Mouse (Mus musculus) forebrain, embryonic 11.5 days (tissue): ENCODE data around the gene Eps8. TPM values are rescaled to one million over a fixed set of nuclear protein-coding genes. Genes with fewer than 3 reads are reported as not detected.
A peak's percentile ranks its signal among the peaks of the same experiment; 100 is the strongest.

Experiments used
- ATAC-seq: fragments of 200-750 bp; cut with Nextera tagmentation; replicated peaks from 2 replicates; pipeline ENCODE4 v1.8.0; 2017; ENCODE audit warnings: moderate TSS enrichment; ENCODE audit not compliant: low FRiP score
- DNase-seq: peaks from one replicate; pipeline ENCODE4 v3.0.0-alpha.2; 2017; ENCODE audit warnings: low spot score
- H3K27ac ChIP-seq: fragments of 300-500 bp; sonication (generic); 2 replicates; pipeline ENCODE4 v1.5.1; 2014; ENCODE audit warnings: low read depth, low read length
- H3K27me3 ChIP-seq: fragments of 300-500 bp; sonication (generic); 2 replicates; pipeline ENCODE4 v1.6.1; 2014; ENCODE audit warnings: mild to moderate bottlenecking, low read length, mixed read lengths; ENCODE audit not compliant: control insufficient read depth, insufficient read depth
- H3K36me3 ChIP-seq: fragments of 300-500 bp; sonication (generic); 2 replicates; pipeline ENCODE4 v1.6.1; 2014; ENCODE audit warnings: mild to moderate bottlenecking, low read length, moderate library complexity, mixed read lengths; ENCODE audit not compliant: control insufficient read depth, insufficient read depth
- H3K4me1 ChIP-seq: fragments of 300-500 bp; sonication (generic); replicated peaks from 2 replicates; pipeline ENCODE4 v1.6.1; 2014; ENCODE audit warnings: low read length, mixed read lengths; ENCODE audit not compliant: control insufficient read depth, insufficient read depth
- H3K4me2 ChIP-seq: fragments of 300-500 bp; sonication (generic); 2 replicates; pipeline ENCODE4 v1.6.1; 2014; ENCODE audit warnings: low read depth, mild to moderate bottlenecking, low read length, moderate library complexity, mixed read lengths; ENCODE audit not compliant: severe bottlenecking
- H3K4me3 ChIP-seq: fragments of 300-500 bp; sonication (generic); 2 replicates; pipeline ENCODE4 v1.5.1; 2014; ENCODE audit warnings: low read depth, low read length
- H3K9ac ChIP-seq: fragments of 300-500 bp; sonication (generic); 2 replicates; pipeline ENCODE4 v1.6.1; 2014; ENCODE audit warnings: low read length
- H3K9me3 ChIP-seq: fragments of 300-500 bp; sonication (generic); 2 replicates; pipeline ENCODE4 v1.6.1; 2016; ENCODE audit warnings: low read length, mixed read lengths; ENCODE audit not compliant: control insufficient read depth
- WGBS: fragments of 180-500 bp; shearing (Covaris S2); extraction: QIAGEN DNeasy Blood & Tissue Kit; methylation state at CpG from one replicate; pipeline ENCODE4 v1.1.7; 2014; 5-methylcytosine and 5-hydroxymethylcytosine counted together
- polyA plus RNA-seq: library from polyadenylated mRNA; unstranded; fragments of >200 nt; fragmentation: Nextera tagmentation; extraction: Ambion mirVana; gene quantifications from 2 replicates; pipeline ENCODE4 v1.2.1, GENCODE M21; 2014

Gene Eps8
- polyA plus RNA-seq, 1 experiment from 2014 or later, result 5.9 TPM

DNA sequence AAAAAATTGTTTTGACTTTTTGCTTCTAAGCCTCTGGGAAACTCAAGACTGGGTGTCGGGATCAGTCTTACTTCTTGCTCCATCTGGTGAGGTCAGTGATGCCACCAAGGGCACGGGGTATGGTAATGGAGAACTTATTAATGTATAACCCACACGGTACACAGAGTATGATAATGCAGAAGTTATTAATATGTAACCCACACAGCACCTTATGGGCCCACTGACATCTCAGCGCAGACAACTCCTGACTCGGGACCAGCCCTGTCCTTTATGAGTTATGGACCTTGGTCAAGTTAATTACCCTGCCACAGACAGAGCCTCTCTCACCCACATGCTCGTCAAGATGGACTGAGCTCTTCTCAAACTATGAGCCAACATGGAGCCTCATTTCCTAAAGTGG is 89.2 kb downstream of the Eps8 start:
- Histone ChIP-seq H3K4me3 (no peak overlapping the region), H3K4me1 (no peaks in the 10 kb centered on the region), H3K9ac (no peak overlapping the region), H3K27me3 (no peaks in the 10 kb centered on the region), H3K36me3 (no peaks in the 10 kb centered on the region), H3K9me3 (no peaks in the 10 kb centered on the region), H3K27ac (no peak overlapping the region), H3K4me2 (no peak overlapping the region)
- no peak for DNase-seq
- ATAC-seq, result no peak
- WGBS, result 89% methylated on average over 6 of the region's 6 CpGs

DNA sequence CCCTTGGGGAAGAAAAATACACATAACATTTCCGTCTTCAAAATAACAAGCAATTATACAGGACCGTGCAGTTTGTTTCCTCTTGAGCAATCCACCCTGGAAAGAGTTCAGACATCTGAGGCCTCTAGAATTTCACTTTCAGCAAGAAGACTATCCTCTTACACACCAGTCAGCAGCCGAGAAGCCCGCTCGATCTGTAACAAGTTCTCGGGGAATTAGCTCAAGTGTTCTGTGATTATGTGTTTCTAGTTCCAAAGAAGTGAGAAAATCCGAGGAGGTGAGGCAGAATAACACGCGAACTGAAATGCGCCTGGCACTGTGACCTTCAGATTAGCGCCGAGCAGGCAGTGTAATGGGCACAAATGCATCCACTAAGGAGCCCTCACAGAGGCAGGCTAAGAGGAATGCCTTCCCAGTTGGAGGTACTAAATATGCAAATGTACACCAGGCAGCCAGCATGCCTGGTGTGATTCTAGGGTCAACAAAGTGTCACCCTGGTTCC is 94.3 kb downstream of the Eps8 start:
- Histone ChIP-seq H3K9ac (no peak overlapping the region), H3K27ac (no peak overlapping the region), H3K27me3 (no peaks in the 10 kb centered on the region), H3K36me3 (no peaks in the 10 kb centered on the region), H3K4me2 (no peak overlapping the region), H3K9me3 (no peaks in the 10 kb centered on the region), H3K4me1 (no peaks in the 10 kb centered on the region), H3K4me3 (no peak overlapping the region)
- ATAC-seq (0 out of 2 replicates have a peak, but pooled peaks have one; percentile 5), DNase-seq (no peak)
- 41% methylated on average over 12 of the region's 12 CpGs for WGBS

DNA sequence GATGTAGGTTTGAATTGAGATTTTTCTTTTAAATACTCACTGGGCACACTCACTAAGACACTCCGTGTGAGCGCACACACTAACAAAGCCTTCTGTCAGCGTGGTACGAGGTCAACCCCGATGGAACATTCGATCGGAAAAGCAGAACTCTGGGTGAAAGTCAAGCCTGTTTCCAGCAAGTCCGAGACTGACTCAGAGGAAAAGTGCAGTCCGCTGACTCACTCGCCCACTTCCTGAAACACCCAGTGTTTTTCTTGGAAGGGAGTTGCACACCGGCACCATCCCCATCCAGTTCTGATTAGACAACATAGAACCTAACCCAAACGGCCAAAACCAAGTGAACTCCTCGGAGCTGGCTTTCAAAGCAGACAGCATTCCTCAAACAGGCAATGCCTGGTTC is 95.8 kb downstream of the Eps8 start:
- ATAC-seq (no peak), DNase-seq (no peak)
- Histone ChIP-seq H3K4me3 (no peak overlapping the region), H3K9ac (no peak overlapping the region), H3K27me3 (no peaks in the 10 kb centered on the region), H3K4me1 (no peaks in the 10 kb centered on the region), H3K27ac (no peak overlapping the region), H3K36me3 (no peaks in the 10 kb centered on the region), H3K4me2 (no peak overlapping the region), H3K9me3 (no peaks in the 10 kb centered on the region)
- 91% methylated on average over 13 of the region's 13 CpGs for WGBS

DNA sequence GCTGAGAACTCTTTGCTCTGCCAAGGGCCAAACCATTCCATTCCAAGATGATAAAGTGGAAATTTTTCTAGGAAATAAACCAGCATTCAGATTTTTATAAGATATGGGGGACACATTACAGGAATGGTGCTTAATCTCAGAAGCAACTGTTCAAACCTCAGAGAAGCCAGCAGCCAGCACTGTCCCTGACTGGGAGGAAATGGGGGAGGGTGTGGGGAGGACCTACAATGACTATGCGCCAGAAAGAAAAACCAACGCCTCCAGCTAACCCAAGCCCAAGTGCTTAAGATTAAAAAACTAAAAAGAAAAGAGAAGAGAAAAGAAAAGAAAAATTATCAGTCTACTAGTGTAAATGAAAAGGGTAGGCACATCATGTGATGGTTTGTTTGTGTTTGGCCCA is 97.0 kb downstream of the Eps8 start:
- no peak overlapping the region for H3K9ac ChIP-seq
- no peaks in the 10 kb centered on the region for H3K27me3 ChIP-seq
- DNase-seq (no peak), ATAC-seq (no peak)
- H3K36me3 ChIP-seq, result no peaks in the 10 kb centered on the region
- no peak overlapping the region for H3K4me3 ChIP-seq
- H3K4me2 ChIP-seq, result no peak overlapping the region
- no peaks in the 10 kb centered on the region for H3K4me1 ChIP-seq
- H3K9me3 ChIP-seq, result no peaks in the 10 kb centered on the region
- no peak overlapping the region for H3K27ac ChIP-seq
- 87% methylated on average over 2 of the region's 2 CpGs for WGBS

DNA sequence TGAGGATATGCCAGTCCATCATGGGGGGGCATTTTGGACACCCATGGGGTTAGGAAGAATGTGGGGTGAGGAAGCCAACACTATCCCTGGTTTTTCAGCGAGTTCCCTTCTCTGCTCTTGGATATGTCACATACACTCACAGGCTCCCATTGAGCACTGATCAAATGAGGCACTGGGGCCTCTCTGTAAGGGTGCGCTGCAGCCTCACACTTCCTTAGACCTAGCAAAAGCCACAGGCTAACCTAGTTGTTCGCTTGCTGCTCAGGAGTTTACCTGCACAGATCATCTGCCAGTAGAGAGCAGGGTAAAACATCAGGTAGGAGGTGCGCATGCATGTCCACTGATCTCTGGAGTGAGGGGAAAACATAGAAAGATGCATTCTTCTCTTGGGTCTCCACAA is 97.5 kb downstream of the Eps8 start:
- no peak overlapping the region for H3K9ac ChIP-seq
- ATAC-seq (no peak), DNase-seq (no peak)
- H3K9me3 ChIP-seq, result no peaks in the 10 kb centered on the region
- H3K27ac ChIP-seq, result no peak overlapping the region
- H3K4me2 ChIP-seq, result no peak overlapping the region
- WGBS, result 81% methylated on average over 4 of the region's 4 CpGs
- no peaks in the 10 kb centered on the region for H3K4me1 ChIP-seq
- H3K36me3 ChIP-seq, result no peaks in the 10 kb centered on the region
- no peak overlapping the region for H3K4me3 ChIP-seq
- no peaks in the 10 kb centered on the region for H3K27me3 ChIP-seq

GRCm38 (mm10) chr6:137556636-137557035 is 98.0 kb downstream of the Eps8 start:
- Histone ChIP-seq H3K27ac (no peak overlapping the region), H3K9ac (no peak overlapping the region), H3K9me3 (no peaks in the 10 kb centered on the region), H3K4me2 (no peak overlapping the region), H3K4me3 (no peak overlapping the region), H3K36me3 (no peaks in the 10 kb centered on the region), H3K4me1 (no peaks in the 10 kb centered on the region), H3K27me3 (no peaks in the 10 kb centered on the region)
- no peak for DNase-seq
- WGBS, result 92% methylated on average over 5 of the region's 5 CpGs
- ATAC-seq, result no peak

DNA sequence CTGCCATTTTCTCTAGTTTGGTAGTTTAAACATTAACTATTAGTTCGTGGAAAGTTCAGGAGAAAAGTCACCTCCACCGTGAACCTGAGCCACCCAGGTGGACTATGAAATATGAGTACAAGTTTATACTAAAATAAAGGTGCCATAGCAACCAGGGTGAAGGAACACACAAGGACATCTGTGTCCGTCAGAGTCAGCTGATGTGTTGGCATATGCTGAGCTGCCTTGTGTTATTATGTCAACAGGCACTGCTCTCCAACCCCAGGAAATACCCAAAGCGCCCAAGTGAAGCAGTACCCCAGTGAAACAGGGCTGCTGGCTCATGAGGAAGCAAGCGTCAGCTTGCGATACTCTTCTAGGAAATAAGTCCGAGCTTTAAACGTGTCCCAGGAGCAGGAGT is 104.5 kb downstream of the Eps8 start:
- ATAC-seq (no peak), DNase-seq (no peak)
- H3K27ac ChIP-seq, result no peak overlapping the region
- no peak overlapping the region for H3K4me2 ChIP-seq
- WGBS, result 86% methylated on average over 8 of the region's 8 CpGs
- H3K36me3 ChIP-seq, result no peaks in the 10 kb centered on the region
- H3K9ac ChIP-seq, result no peak overlapping the region
- H3K9me3 ChIP-seq, result no peaks in the 10 kb centered on the region
- no peak overlapping the region for H3K4me3 ChIP-seq
- H3K27me3 ChIP-seq, result no peaks in the 10 kb centered on the region
- no peaks in the 10 kb centered on the region for H3K4me1 ChIP-seq

DNA sequence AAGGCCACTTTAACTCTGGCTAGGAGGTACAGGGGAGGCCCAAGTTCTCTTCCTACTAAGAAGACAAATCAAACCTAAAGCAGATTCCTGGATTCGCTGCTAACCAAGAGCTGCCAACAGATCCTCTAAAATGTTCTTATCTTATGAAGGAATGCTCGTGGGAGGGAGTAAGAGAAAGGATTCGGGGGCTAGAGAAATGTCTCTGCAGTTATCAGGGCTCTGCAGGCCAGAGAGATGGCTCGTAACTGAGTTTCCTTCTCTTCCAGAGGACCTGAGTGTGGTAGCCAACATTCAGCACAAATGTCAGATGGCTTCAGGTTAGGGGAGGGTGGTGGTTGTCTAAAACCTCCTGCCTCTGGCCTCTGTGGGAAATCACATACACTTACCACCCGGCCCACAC is 106.1 kb downstream of the Eps8 start:
- Histone ChIP-seq H3K9me3 (no peaks in the 10 kb centered on the region), H3K4me1 (no peaks in the 10 kb centered on the region), H3K27me3 (no peaks in the 10 kb centered on the region), H3K9ac (no peak overlapping the region), H3K4me3 (no peak overlapping the region), H3K4me2 (no peak overlapping the region), H3K27ac (no peak overlapping the region), H3K36me3 (no peaks in the 10 kb centered on the region)
- DNase-seq (no peak), ATAC-seq (no peak)
- 86% methylated on average over 5 of the region's 5 CpGs for WGBS

GRCm38 (mm10) chr6:137547555-137547954 is 107.1 kb downstream of the Eps8 start:
- Histone ChIP-seq H3K4me1 (peaks cover 6% of the 10 kb centered on the region; the same call in 1 of the 2 replicates), H3K4me2 (no peak overlapping the region), H3K4me3 (no peak overlapping the region), H3K9me3 (no peaks in the 10 kb centered on the region), H3K27ac (no peak overlapping the region), H3K9ac (no peak overlapping the region), H3K36me3 (no peaks in the 10 kb centered on the region), H3K27me3 (no peaks in the 10 kb centered on the region)
- DNase-seq (no peak), ATAC-seq (no peak)
- WGBS, result 91% methylated on average over 2 of the region's 2 CpGs
